Comparison of ENCODE assay signal across 10 mouse cellular contexts in the genomic region with DNA sequence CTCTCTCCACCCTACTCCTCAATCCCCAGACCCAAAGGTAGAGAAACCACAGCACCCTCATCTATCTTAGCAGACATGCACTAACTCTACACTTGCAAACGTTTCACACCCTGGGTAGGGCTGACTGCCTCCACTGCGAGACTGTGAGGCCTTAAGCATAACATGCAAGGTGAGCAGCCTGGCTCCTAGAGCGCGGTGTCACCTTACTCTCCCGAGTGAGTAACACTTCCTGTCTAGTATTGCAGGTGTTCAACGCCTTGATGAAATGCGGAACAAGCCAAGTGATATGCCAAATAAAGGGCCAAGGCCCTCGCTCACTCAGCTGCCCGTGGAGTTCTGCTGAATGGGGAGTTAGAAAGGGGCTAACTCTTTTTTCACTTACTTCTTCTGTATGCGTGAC. TPM values are rescaled to one million over a fixed set of nuclear protein-coding genes. Genes with fewer than 3 reads are reported as not detected.
DNase-seq lines count a peak whose midpoint lies in the region; ATAC-seq lines count a peak whose summit lies in the region.
"Had no signal": no experiment of that assay in that cellular context is flagged by ENCODE, and none has a peak within 500 bp of the region (broad histone marks: within the 10 kb centered on the region; RNA-seq: fewer than 3 reads in every experiment).

No protein-coding gene starts in this region.

- ATAC-seq in granulocyte monocyte progenitor cell, adult 5-6 weeks (replicated peaks; ENCODE audit: poor library complexity, severe bottlenecking): peak; percentile 48
- ATAC-seq: forebrain, embryonic 15.5 days had no signal

- DNase-seq in gastrocnemius, adult 18-20 months (ENCODE audit: low spot score): peak; percentile 9
- no peak for DNase-seq in gastrocnemius, postnatal 10 days
- peak; percentile 33 for DNase-seq in CD4-positive helper T cell, adult 2 months (ENCODE audit: low read depth, low spot score)
- DNase-seq in spleen, postnatal 36 days (ENCODE audit: low spot score in 2 of 2): peak; percentile 76 to 78
- DNase-seq in cerebellum, postnatal 36 days: no peak
- no peak for DNase-seq in heart, adult 11 months
- no peak for DNase-seq in heart, adult 9 months (ENCODE audit: low spot score in 2 of 2)
- DNase-seq: kidney, postnatal 36 days had no signal

RNA-seq across cellular contexts. Expression of gene Rfc1, which starts 13.3 kb away (rescaled TPM):
- 10 to 100 TPM; 29.6 to 30.1 TPM for total RNA-seq in gastrocnemius, adult 18-20 months (2021)
- total RNA-seq in gastrocnemius, postnatal 10 days (2021): 10 to 100 TPM; 21.5 to 26.1 TPM
- 78.7 and 111 TPM in 2 replicates for total RNA-seq in granulocyte monocyte progenitor cell, adult 5-6 weeks (2014; fragmentation: Nextera tagmentation)
- total RNA-seq in granulocyte monocyte progenitor cell, adult 5-6 weeks (2017): 128 and 130 TPM in 2 replicates

RNA-seq across cellular contexts. Expression of gene Klb, which starts 25.9 kb away (rescaled TPM):
- total RNA-seq in gastrocnemius, adult 18-20 months (2021): under 1 TPM; 0.18 to 0.26 TPM
- total RNA-seq in gastrocnemius, postnatal 10 days (2021): under 1 TPM; 0.45 to 0.79 TPM
- not detected in 2 replicates for total RNA-seq in granulocyte monocyte progenitor cell, adult 5-6 weeks (2014; fragmentation: Nextera tagmentation)
- not detected in 2 replicates for total RNA-seq in granulocyte monocyte progenitor cell, adult 5-6 weeks (2017)

Comparison
In these comparisons a context has a peak if more than half of its experiments do, and no peak if none do; other contexts are left out.
1. DNase-seq: peak in gastrocnemius, adult 18-20 months (single experiment), CD4-positive helper T cell, adult 2 months (single experiment) and spleen, postnatal 36 days (2 of 2); none in gastrocnemius, postnatal 10 days (single experiment), cerebellum, postnatal 36 days (0 of 2), heart, adult 11 months (single experiment) and heart, adult 9 months (0 of 2).